Mouse (Mus musculus) myocyte (in vitro differentiated cells): ENCODE results near the gene Gm11492. TPM values are rescaled to one million over a fixed set of nuclear protein-coding genes. Genes with fewer than 3 reads are reported as not detected.

ENCODE experiments used
- H3K27me3 ChIP-seq: one replicate; pipeline ENCODE4 v1.6.1; 2011; ENCODE audit not compliant: control insufficient read depth, insufficient read depth, insufficient read length
- H3K36me3 ChIP-seq: one replicate; pipeline ENCODE4 v1.6.1; 2011; ENCODE audit not compliant: control insufficient read depth, insufficient read depth
- H3K4me2 ChIP-seq: one replicate; pipeline ENCODE4 v1.6.1; 2011; ENCODE audit warnings: low read depth, control low read depth
- H3K4me3 ChIP-seq: one replicate; pipeline ENCODE4 v1.5.1; 2011; ENCODE audit warnings: mild to moderate bottlenecking, control low read depth, moderate library complexity
- H3K79me2 ChIP-seq: one replicate; pipeline ENCODE4 v1.6.1; 2011; ENCODE audit not compliant: control insufficient read depth, insufficient read depth
- H3ac ChIP-seq: one replicate; pipeline ENCODE4 v1.6.1; 2011; ENCODE audit not compliant: control insufficient read depth, insufficient read length
- CEBPB ChIP-seq: IDR thresholded peaks from 2 replicates; pipeline ENCODE4 v1.6.1; 2011; ENCODE audit warnings: mild to moderate bottlenecking, moderate library complexity; ENCODE audit not compliant: poor library complexity, insufficient read depth, severe bottlenecking
- E2F4 ChIP-seq: IDR thresholded peaks from one replicate; pipeline ENCODE4 v1.6.1; 2011; ENCODE audit warnings: mild to moderate bottlenecking, control low read depth, moderate library complexity; ENCODE audit not compliant: insufficient read depth
- MAX ChIP-seq: IDR thresholded peaks from one replicate; pipeline ENCODE4 v1.6.1; 2011; ENCODE audit warnings: low read depth, mild to moderate bottlenecking, control low read depth
- MYOD1 ChIP-seq, 3 experiments: IDR thresholded peaks; one replicate each; pipeline ENCODE4 v1.6.1; 2011; ENCODE audit warnings: control low read depth in 2 of 3, low read depth in 2 of 3, mild to moderate bottlenecking in 2 of 3, moderate library complexity in 1 of 3; ENCODE audit not compliant: insufficient read length in 2 of 3, control insufficient read depth in 1 of 3
- MYOG ChIP-seq, 3 experiments: IDR thresholded peaks; one replicate each; pipeline ENCODE4 v1.6.1; 2011; ENCODE audit warnings: control low read depth in 2 of 3, low read depth in 2 of 3, mild to moderate bottlenecking in 2 of 3; ENCODE audit not compliant: insufficient read length in 2 of 3, control insufficient read depth in 1 of 3, insufficient read depth in 1 of 3
- POLR2A ChIP-seq: IDR thresholded peaks from one replicate; pipeline ENCODE4 v1.6.1; 2011; ENCODE audit warnings: low read depth, mild to moderate bottlenecking, control low read depth, moderate library complexity; ENCODE audit not compliant: insufficient read length
- POLR2AphosphoS2 ChIP-seq: IDR thresholded peaks from one replicate; pipeline ENCODE4 v1.6.1; 2011; ENCODE audit warnings: low read depth, control low read depth; ENCODE audit not compliant: insufficient read length
- REST ChIP-seq: IDR thresholded peaks from one replicate; pipeline ENCODE4 v1.6.1; 2011; ENCODE audit warnings: mild to moderate bottlenecking, control low read depth, moderate library complexity; ENCODE audit not compliant: insufficient read depth, insufficient read length
- SRF ChIP-seq: IDR thresholded peaks from one replicate; pipeline ENCODE4 v1.6.1; 2011; ENCODE audit warnings: low read depth; ENCODE audit not compliant: control insufficient read depth, insufficient read length
- TCF12 ChIP-seq: IDR thresholded peaks from one replicate; pipeline ENCODE4 v1.6.1; 2011; ENCODE audit warnings: mild to moderate bottlenecking, control low read depth; ENCODE audit not compliant: poor library complexity, insufficient read depth, severe bottlenecking
- TCF3 ChIP-seq: IDR thresholded peaks from one replicate; pipeline ENCODE4 v1.6.1; 2011; ENCODE audit warnings: low read depth, control low read depth; ENCODE audit not compliant: insufficient read length
- USF1 ChIP-seq: IDR thresholded peaks from one replicate; pipeline ENCODE4 v1.6.1; 2011; ENCODE audit warnings: low read depth, mild to moderate bottlenecking, control low read depth, moderate library complexity
- polyA plus RNA-seq: library from polyadenylated mRNA; unstranded; fragments of >200 nt; fragmentation: generic; extraction: Trizol; gene quantifications from one replicate; pipeline ENCODE4 v1.2.1, GENCODE M21; 2012; ENCODE audit warnings: missing spikeins

The Gm11492 gene
- polyA plus RNA-seq, 1 experiment: not detected

DNA sequence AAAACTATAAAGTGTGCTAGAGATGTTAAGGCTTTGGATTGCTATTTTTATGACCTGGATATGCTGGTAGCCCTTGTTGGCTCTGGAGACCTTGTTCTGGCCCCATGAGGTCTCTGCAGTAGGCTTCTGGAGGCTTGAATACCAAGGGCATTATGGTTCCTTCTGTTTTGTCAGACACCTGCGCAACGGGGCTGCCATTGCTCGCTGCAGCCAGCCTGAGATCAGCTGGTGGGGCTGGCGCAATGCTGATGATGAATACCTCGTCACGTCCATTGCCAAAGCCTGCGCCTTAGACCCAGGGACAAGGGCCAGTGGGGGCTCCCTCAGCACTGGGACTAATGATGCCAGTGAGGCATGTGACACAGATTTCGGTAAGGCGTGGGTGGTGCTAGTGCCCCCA lies 35.8 kb downstream of the Gm11492 start:
- Histone ChIP-seq H3K27me3 (no peaks in the 10 kb centered on the region), H3K4me3 (no peak overlapping the region), H3ac (no peak overlapping the region), H3K79me2 (no peaks in the 10 kb centered on the region), H3K4me2 (no peak overlapping the region), H3K36me3 (peaks cover 46% of the 10 kb centered on the region)
- TF ChIP-seq MAX (no peak), MYOG (IDR thresholded peaks at IDR 0.05; ENCODE audit: control insufficient read depth in 1 of 3, insufficient read depth in 1 of 3, insufficient read length in 2 of 3, low read depth in 2 of 3) (no peak), REST (no peak), E2F4 (no peak), SRF (no peak)

DNA sequence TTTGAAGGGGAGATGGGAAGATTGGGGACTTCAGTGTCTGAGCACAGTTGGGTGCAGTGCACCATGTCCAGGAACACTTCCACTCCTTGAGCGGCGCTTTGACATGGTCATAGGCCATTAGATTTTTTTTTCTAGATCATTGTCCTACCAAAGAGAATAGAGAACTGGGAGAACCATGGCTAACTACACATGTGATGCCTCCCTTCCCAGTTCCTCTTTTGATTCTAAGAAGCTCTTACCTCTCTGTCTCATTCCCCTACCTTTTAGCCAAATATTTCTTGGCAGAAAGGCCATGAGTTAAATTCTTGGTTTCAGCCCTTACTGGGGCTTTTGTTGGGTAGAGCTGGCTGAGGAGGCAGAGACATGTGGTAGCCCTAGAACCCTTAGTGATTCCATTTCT lies 37.1 kb downstream of the Gm11492 start:
- TF ChIP-seq MYOD1 (IDR thresholded peaks at IDR 0.05; ENCODE audit: control insufficient read depth in 1 of 3, insufficient read length in 2 of 3, low read depth in 2 of 3): no peak
- no peak for TF ChIP-seq USF1
- no peak for TF ChIP-seq TCF3
- no peak for TF ChIP-seq CEBPB
- TF ChIP-seq TCF12: no peak
- no peak for TF ChIP-seq SRF
- TF ChIP-seq REST: no peak
- TF ChIP-seq POLR2A: no peak
- TF ChIP-seq MYOG (IDR thresholded peaks at IDR 0.05; ENCODE audit: control insufficient read depth in 1 of 3, insufficient read depth in 1 of 3, insufficient read length in 2 of 3, low read depth in 2 of 3): no peak
- TF ChIP-seq MAX: no peak
- TF ChIP-seq POLR2AphosphoS2: no peak
- TF ChIP-seq E2F4: no peak
- H3ac ChIP-seq: no peak overlapping the region
- H3K36me3 ChIP-seq: peaks cover 51% of the 10 kb centered on the region
- no peak overlapping the region for H3K4me2 ChIP-seq
- H3K4me3 ChIP-seq: no peak overlapping the region
- H3K79me2 ChIP-seq: no peaks in the 10 kb centered on the region
- no peaks in the 10 kb centered on the region for H3K27me3 ChIP-seq

DNA sequence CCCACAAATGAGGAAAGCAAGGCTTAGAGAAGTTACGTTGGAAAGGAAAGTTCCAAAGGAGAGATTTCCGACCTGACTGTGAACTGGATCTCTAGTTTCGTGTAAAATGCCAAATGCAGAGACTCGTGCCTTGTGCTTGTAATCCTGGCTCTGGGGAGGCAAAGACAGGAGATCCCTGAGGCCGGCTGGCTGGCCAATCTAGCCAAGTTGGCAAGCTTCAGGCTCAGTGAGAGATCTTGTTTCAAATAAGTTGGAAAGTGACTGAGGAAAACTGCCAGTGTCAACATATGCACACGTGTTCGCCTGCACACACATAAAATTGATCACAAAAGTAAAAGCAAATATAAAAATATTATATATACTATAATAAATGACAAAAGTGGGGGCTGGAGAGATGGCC lies 42.8 kb downstream of the Gm11492 start:
- Histone ChIP-seq H3ac (no peak overlapping the region), H3K36me3 (peaks cover 50% of the 10 kb centered on the region), H3K27me3 (no peaks in the 10 kb centered on the region), H3K79me2 (no peaks in the 10 kb centered on the region), H3K4me2 (no peak overlapping the region), H3K4me3 (no peak overlapping the region)
- TF ChIP-seq TCF12 (no peak), CEBPB (no peak), MAX (no peak), REST (no peak), E2F4 (no peak), SRF (no peak), MYOG (IDR thresholded peaks at IDR 0.05; ENCODE audit: control insufficient read depth in 1 of 3, insufficient read depth in 1 of 3, insufficient read length in 2 of 3, low read depth in 2 of 3) (no peak), USF1 (no peak), TCF3 (no peak), POLR2A (no peak), MYOD1 (IDR thresholded peaks at IDR 0.05; ENCODE audit: control insufficient read depth in 1 of 3, insufficient read length in 2 of 3, low read depth in 2 of 3) (no peak), POLR2AphosphoS2 (no peak)

DNA sequence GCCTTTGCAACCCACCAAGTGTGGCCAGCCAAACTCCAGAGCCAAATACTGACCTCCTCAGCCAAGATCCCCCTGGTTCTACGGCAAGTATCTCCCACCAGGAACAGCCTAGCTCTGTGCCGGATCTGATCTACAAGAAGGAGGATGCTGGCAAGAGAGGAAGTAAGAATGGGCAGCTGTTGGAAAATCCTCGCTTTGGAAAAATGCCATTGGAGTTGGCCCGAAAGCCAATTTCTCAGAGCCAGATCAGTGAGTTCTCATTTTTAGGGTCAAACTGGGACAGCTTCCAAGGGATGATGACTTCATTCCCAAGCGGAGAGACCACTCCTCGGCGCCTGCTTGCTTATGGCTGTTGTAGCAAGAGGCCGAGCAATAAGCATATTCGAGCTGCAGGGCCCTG lies 45.1 kb downstream of the Gm11492 start:
- Histone ChIP-seq H3K4me3 (no peak overlapping the region), H3K4me2 (no peak overlapping the region), H3ac (no peak overlapping the region), H3K79me2 (no peaks in the 10 kb centered on the region), H3K27me3 (no peaks in the 10 kb centered on the region), H3K36me3 (peaks cover 45% of the 10 kb centered on the region)
- no peak for TF ChIP-seq MYOG (IDR thresholded peaks at IDR 0.05; ENCODE audit: control insufficient read depth in 1 of 3, insufficient read depth in 1 of 3, insufficient read length in 2 of 3, low read depth in 2 of 3)
- TF ChIP-seq TCF3: no peak
- TF ChIP-seq SRF: no peak
- no peak for TF ChIP-seq CEBPB
- no peak for TF ChIP-seq MYOD1 (IDR thresholded peaks at IDR 0.05; ENCODE audit: control insufficient read depth in 1 of 3, insufficient read length in 2 of 3, low read depth in 2 of 3)
- no peak for TF ChIP-seq MAX
- no peak for TF ChIP-seq E2F4
- TF ChIP-seq REST: no peak
- no peak for TF ChIP-seq USF1
- TF ChIP-seq POLR2A: no peak
- no peak for TF ChIP-seq TCF12
- no peak for TF ChIP-seq POLR2AphosphoS2

DNA sequence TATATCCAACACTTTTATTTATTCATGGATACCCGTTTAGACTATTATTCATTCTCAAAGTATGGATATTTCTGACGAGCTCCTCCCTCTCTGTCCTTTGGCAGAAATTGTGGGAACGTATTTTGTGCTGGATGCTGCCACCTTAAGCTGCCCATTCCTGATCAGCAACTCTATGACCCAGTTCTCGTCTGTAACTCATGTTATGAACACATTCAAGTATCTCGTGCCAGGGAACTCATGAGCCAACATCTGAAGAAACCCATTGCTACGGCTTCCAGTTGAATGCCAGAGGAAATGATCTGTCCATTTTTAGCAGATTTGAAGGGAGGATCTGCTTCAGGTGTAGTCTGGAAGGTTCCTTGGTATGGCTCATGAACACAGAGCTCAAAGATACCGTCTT lies 47.5 kb downstream of the Gm11492 start:
- peaks cover 28% of the 10 kb centered on the region for H3K36me3 ChIP-seq
- H3K27me3 ChIP-seq: no peaks in the 10 kb centered on the region
- H3ac ChIP-seq: no peak overlapping the region
- TF ChIP-seq MYOG (IDR thresholded peaks at IDR 0.05; ENCODE audit: control insufficient read depth in 1 of 3, insufficient read depth in 1 of 3, insufficient read length in 2 of 3, low read depth in 2 of 3) (no peak), REST (no peak), POLR2AphosphoS2 (no peak), MAX (no peak), MYOD1 (IDR thresholded peaks at IDR 0.05; ENCODE audit: control insufficient read depth in 1 of 3, insufficient read length in 2 of 3, low read depth in 2 of 3) (no peak), SRF (no peak), CEBPB (no peak), TCF12 (no peak), TCF3 (no peak), E2F4 (no peak), USF1 (no peak), POLR2A (no peak)
- no peaks in the 10 kb centered on the region for H3K79me2 ChIP-seq
- no peak overlapping the region for H3K4me3 ChIP-seq
- H3K4me2 ChIP-seq: no peak overlapping the region
